Mouse (Mus musculus): ENCODE data around the gene Fbxo30. TPM values are rescaled to one million over a fixed set of nuclear protein-coding genes. Genes with fewer than 3 reads are reported as not detected.
A peak's percentile ranks its signal among the peaks of the same experiment; 100 is the strongest.

Gene Fbxo30
- polyA plus RNA-seq, 2 experiments, result 11.2 to 23.7 TPM

DNA sequence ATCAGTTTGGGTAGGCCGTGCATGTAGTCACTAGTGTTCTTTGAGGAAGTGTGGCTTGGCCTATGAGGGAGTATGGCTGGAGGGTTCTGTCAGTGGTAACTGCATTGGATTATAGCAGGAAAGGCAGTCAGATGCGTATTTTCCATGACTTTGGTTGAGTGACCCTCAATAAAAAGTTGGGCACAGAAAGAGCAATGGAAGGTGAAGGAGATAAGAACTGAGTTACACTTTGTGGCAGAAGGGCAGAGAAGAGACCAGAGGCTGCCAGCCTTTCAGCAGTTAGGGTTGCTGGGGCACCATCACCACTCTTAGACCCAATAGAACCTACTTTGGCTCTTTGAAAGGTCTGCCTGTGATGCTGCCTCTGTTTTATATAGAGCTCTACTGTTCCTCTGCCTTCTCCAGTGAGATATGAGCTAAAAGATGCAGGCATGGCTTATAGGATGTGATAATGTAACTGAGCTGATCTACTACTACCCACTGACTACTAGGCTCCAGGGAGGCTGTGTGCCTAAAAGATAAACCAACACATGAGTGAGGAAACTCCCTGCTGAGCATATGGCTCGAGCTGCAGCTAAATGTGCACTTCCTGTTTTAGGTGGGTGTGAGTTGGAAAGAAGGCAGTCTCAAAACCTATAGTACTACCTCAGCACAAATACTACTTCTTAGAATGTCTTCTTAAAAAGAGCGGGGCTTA lies 42.2 kb downstream of the Fbxo30 start:
- Histone ChIP-seq H3K9ac (ENCODE audit: low read depth, low read length, severe bottlenecking) (no peak overlapping the region), H3K27ac (replicated peaks; ENCODE audit: low read depth, low read length) (no peak overlapping the region), H3K9me3 (ENCODE audit: control insufficient read depth, low read length) (no peaks in the 10 kb centered on the region), H3K4me2 (replicated peaks; ENCODE audit: low read depth, low read length, severe bottlenecking) (no peak overlapping the region), H3K4me1 (ENCODE audit: control insufficient read depth, insufficient read depth, low read length) (no peaks in the 10 kb centered on the region), H3K36me3 (ENCODE audit: control insufficient read depth, insufficient read depth, low read length) (no peaks in the 10 kb centered on the region), H3K27me3 (ENCODE audit: control insufficient read depth, insufficient read depth, low read length) (no peaks in the 10 kb centered on the region), H3K4me3 (replicated peaks; ENCODE audit: low read length) (no peak overlapping the region)
- TF ChIP-seq POLR2A (IDR thresholded peaks at IDR 0.05; ENCODE audit: borderline replicate concordance, extremely low read depth, insufficient read depth, insufficient read length), result no peak
- DNase-seq (ENCODE audit: low spot score) (no peak), ATAC-seq (ENCODE audit: low FRiP score, low read depth) (no peak)
- WGBS, result 67% methylated on average over 4 of the region's 4 CpGs

DNA sequence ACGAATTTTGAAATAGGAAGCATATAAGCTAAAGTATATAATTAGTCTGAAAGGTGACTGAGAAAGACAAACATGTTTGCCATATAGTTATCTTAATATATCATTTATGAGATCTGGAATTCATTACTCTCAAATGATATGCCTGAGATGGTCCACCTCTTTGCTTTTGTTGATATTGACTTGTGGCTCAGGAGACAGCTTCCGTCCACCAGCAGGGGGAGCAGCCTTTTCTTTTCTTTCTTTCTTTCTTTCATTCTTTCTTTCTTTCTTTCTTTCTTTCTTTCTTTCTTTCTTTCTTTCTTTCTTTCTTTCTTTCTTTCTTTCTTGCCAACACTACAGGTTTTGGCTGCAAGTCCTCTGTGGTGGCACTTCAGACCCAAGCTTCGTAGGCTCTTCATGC lies 45.4 kb downstream of the Fbxo30 start:
- no peaks in the 10 kb centered on the region for H3K36me3 ChIP-seq (ENCODE audit: control insufficient read depth, insufficient read depth, low read length)
- no peak overlapping the region for H3K9ac ChIP-seq (ENCODE audit: low read depth, low read length, severe bottlenecking)
- WGBS, result 90% methylated on average over 3 of the region's 3 CpGs
- H3K9me3 ChIP-seq (ENCODE audit: control insufficient read depth, low read length), result no peaks in the 10 kb centered on the region
- H3K4me3 ChIP-seq (replicated peaks; ENCODE audit: low read length), result no peak overlapping the region
- no peak for ATAC-seq (ENCODE audit: low FRiP score, low read depth)
- no peaks in the 10 kb centered on the region for H3K27me3 ChIP-seq (ENCODE audit: control insufficient read depth, insufficient read depth, low read length)
- H3K4me1 ChIP-seq (ENCODE audit: control insufficient read depth, insufficient read depth, low read length), result no peaks in the 10 kb centered on the region
- H3K4me2 ChIP-seq (replicated peaks; ENCODE audit: low read depth, low read length, severe bottlenecking), result no peak overlapping the region
- no peak for DNase-seq (ENCODE audit: low spot score)
- no peak for TF ChIP-seq POLR2A (IDR thresholded peaks at IDR 0.05; ENCODE audit: borderline replicate concordance, extremely low read depth, insufficient read depth, insufficient read length)
- H3K27ac ChIP-seq (replicated peaks; ENCODE audit: low read depth, low read length), result no peak overlapping the region

DNA sequence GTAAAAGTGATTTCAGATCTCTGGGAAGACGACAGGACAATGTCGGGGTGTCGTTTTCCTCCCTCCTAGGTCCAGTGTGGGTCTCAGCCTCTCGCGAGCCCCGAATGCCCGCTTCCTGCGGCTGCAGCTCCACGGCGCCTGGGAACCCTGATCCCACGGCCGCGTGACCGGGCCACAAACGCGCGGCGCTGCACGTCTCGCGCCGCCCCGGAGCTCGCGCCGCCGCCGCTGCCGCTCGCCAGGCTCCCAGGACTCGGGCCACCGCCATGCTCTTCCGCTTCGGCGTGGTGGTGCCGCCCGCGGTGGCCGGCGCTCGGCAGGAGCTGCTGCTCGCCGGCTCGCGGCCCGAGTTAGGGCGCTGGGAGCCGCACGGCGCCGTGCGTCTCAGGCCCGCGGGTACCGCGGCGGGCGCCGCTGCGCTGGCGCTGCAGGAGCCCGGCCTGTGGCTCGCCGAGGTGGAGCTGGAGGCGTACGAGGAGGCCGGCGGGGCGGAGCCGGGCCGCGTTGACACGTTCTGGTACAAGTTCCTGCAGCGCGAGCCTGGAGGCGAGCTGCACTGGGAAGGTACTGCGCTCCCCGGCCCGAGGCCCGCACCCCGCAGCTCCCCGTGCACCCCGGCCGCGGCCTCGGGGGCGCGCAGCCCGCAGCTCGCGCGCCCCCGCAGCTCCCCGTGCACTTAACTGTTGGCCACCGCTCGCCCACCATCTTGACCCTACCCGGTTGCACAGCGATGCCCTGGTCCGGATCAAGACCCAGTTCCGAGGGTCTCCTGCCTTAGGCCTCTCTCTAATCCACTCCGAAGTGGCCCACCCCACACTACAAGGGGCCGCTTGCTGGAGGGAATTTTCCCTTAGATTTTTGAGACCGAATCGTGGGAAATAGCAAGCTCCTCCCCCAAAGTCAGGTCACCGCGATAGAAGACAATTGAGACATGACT lies 62.3 kb downstream of the Fbxo30 start, which contains the start of gene Epm2a:
Gene Epm2a (plus strand): TSS at position 200 of the 937 bp plus-strand sequence.
- Histone ChIP-seq H3K4me2 (replicated peaks; ENCODE audit: low read depth, low read length, severe bottlenecking) (peak within 1 kb of the TSS; percentile 65), H3K27me3 (ENCODE audit: control insufficient read depth, insufficient read depth, low read length) (no peaks in the 10 kb centered on the region), H3K9me3 (ENCODE audit: control insufficient read depth, low read length) (no peaks in the 10 kb centered on the region), H3K4me3 (replicated peaks; ENCODE audit: low read length) (peak within 1 kb of the TSS; percentile 68), H3K36me3 (ENCODE audit: control insufficient read depth, insufficient read depth, low read length) (no peaks in the 10 kb centered on the region), H3K4me1 (ENCODE audit: control insufficient read depth, insufficient read depth, low read length) (no peaks in the 10 kb centered on the region), H3K9ac (ENCODE audit: low read depth, low read length, severe bottlenecking) (peak within 1 kb of the TSS; percentile 93), H3K27ac (replicated peaks; ENCODE audit: low read depth, low read length) (peak within 1 kb of the TSS; percentile 99)
- ATAC-seq (ENCODE audit: low FRiP score, low read depth) (peak; percentile 98), DNase-seq (ENCODE audit: low spot score) (peak; percentile 89)
- TF ChIP-seq POLR2A (IDR thresholded peaks at IDR 0.05; ENCODE audit: borderline replicate concordance, extremely low read depth, insufficient read depth, insufficient read length), result peak; percentile 78; the same call in 1 of the 2 replicates
- WGBS, result 3% methylated on average over 64 of the region's 106 CpGs

DNA sequence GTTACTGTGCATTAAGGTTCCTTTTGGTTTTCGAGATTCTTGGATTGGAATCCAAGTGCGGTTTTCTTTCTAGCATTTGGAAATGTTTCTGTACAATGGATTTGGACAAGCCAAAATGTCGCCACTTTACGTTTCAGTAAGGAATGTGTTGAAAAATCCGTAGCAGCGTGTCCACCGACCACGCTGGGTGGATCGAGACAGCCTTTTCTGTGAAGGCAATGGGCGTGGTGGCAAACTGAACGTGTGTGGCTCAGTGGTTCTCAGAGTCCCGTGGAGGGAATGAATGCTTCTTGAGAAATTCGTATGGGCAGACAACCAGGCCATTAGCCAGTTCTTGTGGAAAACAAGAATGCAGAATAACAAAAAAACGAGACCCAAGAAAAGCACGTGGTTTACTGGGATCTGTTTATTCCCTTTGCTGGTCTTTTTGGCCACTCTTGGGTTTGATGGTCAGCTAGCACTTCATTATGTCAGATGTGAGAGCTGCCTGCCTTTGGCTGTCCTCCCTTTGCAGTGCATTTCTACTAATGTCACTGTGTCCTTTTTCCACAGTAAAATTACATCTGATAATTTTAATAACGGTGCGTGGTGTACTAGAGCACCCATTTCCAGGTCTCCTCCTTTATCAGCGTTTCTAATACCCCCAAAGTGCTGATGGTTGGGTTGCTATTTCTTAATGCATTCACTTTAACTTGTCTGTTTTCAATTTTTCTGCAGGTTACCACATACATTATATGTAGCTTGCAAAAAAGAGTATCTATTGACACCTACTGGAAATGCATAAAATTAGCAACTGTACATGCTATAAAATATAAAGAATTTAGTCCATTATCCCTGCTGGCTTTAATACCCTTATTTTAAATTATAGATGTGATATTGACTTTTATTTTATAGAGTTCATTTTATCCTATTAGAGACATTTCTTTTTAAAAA lies 63.7 kb downstream of the Fbxo30 start:
- Histone ChIP-seq H3K27me3 (ENCODE audit: control insufficient read depth, insufficient read depth, low read length) (no peaks in the 10 kb centered on the region), H3K4me1 (ENCODE audit: control insufficient read depth, insufficient read depth, low read length) (no peaks in the 10 kb centered on the region), H3K4me3 (replicated peaks; ENCODE audit: low read length) (no peak overlapping the region), H3K9me3 (ENCODE audit: control insufficient read depth, low read length) (no peaks in the 10 kb centered on the region), H3K4me2 (replicated peaks; ENCODE audit: low read depth, low read length, severe bottlenecking) (no peak overlapping the region), H3K36me3 (ENCODE audit: control insufficient read depth, insufficient read depth, low read length) (no peaks in the 10 kb centered on the region), H3K27ac (replicated peaks; ENCODE audit: low read depth, low read length) (no peak overlapping the region), H3K9ac (ENCODE audit: low read depth, low read length, severe bottlenecking) (no peak overlapping the region)
- ATAC-seq (ENCODE audit: low FRiP score, low read depth) (no peak), DNase-seq (ENCODE audit: low spot score) (no peak)
- 78% methylated on average over 18 of the region's 18 CpGs for WGBS
- no peak for TF ChIP-seq POLR2A (IDR thresholded peaks at IDR 0.05; ENCODE audit: borderline replicate concordance, extremely low read depth, insufficient read depth, insufficient read length)

Other genes starting within 250 kb of the Fbxo30 start
- gene Grm1, start 199.0 kb upstream of the Fbxo30 start, polyA plus RNA-seq (2012; rRNA removed), result 0.08 TPM in 2 replicates
- gene Grm1, start 199.0 kb upstream of the Fbxo30 start, polyA plus RNA-seq (2014; fragmentation: Nextera tagmentation; extraction: Ambion mirVana), result 0.11 and 0.19 TPM in 2 replicates
- gene Shprh, start 131.9 kb upstream of the Fbxo30 start, polyA plus RNA-seq (2012; rRNA removed), result 12.2 and 12.5 TPM in 2 replicates
- gene Shprh, start 131.9 kb upstream of the Fbxo30 start, polyA plus RNA-seq (2014; fragmentation: Nextera tagmentation; extraction: Ambion mirVana), result 19.3 and 22.9 TPM in 2 replicates
- gene Epm2a, start 62.1 kb downstream of the Fbxo30 start, polyA plus RNA-seq (2012; rRNA removed), result 2.0 and 2.3 TPM in 2 replicates
- 0.46 and 0.54 TPM in 2 replicates for gene Epm2a, start 62.1 kb downstream of the Fbxo30 start, polyA plus RNA-seq (2014; fragmentation: Nextera tagmentation; extraction: Ambion mirVana)